In the genomic region with DNA sequence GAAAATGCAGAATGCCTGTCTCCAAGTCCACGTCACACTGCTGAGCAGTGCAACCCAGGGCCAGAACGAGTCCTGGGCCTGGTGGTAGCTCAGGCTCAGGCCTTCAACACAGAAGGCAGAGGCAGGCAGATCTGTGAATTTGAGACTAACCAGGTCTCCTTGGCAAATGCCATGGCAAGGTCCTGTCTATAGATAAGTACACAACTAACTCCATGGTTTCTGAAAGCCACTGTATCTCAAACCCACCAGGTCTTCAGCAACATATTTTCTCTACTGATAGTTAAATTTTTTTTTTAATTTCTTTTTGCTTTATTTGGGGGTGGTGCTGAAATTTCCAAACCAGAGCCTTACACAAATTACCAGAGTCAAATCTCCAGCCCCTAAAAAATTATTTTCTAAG, we compare ENCODE assay signal across 12 mouse cellular contexts. TPM values are rescaled to one million over a fixed set of nuclear protein-coding genes. Genes with fewer than 3 reads are reported as not detected.
DNase-seq lines count a peak whose midpoint lies in the region; ATAC-seq and TF ChIP-seq lines count a peak whose summit lies in the region.
"Had no signal": no experiment of that assay in that cellular context is flagged by ENCODE, and none has a peak within 500 bp of the region (broad histone marks: within the 10 kb centered on the region; RNA-seq: fewer than 3 reads in every experiment).

No protein-coding gene starts in this region.

- peak overlapping the region; percentile 79 for H3K27ac ChIP-seq in kidney, adult 2 months (ENCODE audit: insufficient read depth, low read depth, low read length)
- H3K27ac ChIP-seq in MEL (ENCODE audit: control insufficient read depth, low read depth, low read length): no peak overlapping the region
- H3K27ac ChIP-seq in embryonic fibroblast, embryonic 13.5 days (ENCODE audit: insufficient read depth, low read length): peak overlapping the region; percentile 98
- H3K27ac ChIP-seq in liver, postnatal 0 days (ENCODE audit: low read depth): peak overlapping the region; percentile 85
- H3K27ac ChIP-seq: forebrain, embryonic 15.5 days; hindbrain, embryonic 15.5 days had no signal

- H3K27me3 ChIP-seq in kidney, adult 2 months (replicated peaks; ENCODE audit: control insufficient read depth, insufficient read depth, low read length): no peaks in the 10 kb centered on the region
- H3K27me3 ChIP-seq in MEL (ENCODE audit: control insufficient read depth in 1 of 2, insufficient read depth in 2 of 2, low read length in 2 of 2): no peaks in the 10 kb centered on the region
- no peaks in the 10 kb centered on the region for H3K27me3 ChIP-seq in liver, postnatal 0 days (ENCODE audit: insufficient read depth, low read length)
- H3K27me3 ChIP-seq: forebrain, embryonic 15.5 days; hindbrain, embryonic 15.5 days had no signal

- no peak for ATAC-seq in liver, postnatal 0 days
- ATAC-seq: forebrain, embryonic 15.5 days had no signal

- no peak for TF ChIP-seq RAD21 in MEL (IDR thresholded peaks at IDR 0.05; ENCODE audit: low read depth, low read length)

- peaks cover 68% of the 10 kb centered on the region for H3K79me2 ChIP-seq in MEL (ENCODE audit: control insufficient read depth, insufficient read depth, low read length, poor library complexity)

- no peak overlapping the region for H3K9ac ChIP-seq in MEL (ENCODE audit: control insufficient read depth, low read depth, low read length, poor library complexity, severe bottlenecking)
- peak overlapping the region; percentile 40 for H3K9ac ChIP-seq in liver, postnatal 0 days (replicated peaks)
- H3K9ac ChIP-seq: forebrain, embryonic 15.5 days; hindbrain, embryonic 15.5 days had no signal

- no peak for TF ChIP-seq POLR2A in kidney, adult 2 months (IDR thresholded peaks at IDR 0.05; ENCODE audit: low read depth, low read length)
- TF ChIP-seq POLR2A in MEL (IDR thresholded peaks at IDR 0.05; ENCODE audit: control insufficient read depth in 1 of 2, insufficient read depth in 1 of 2, low read depth in 1 of 2, low read length in 2 of 2, poor library complexity in 1 of 2): no peak
- TF ChIP-seq POLR2A in embryonic fibroblast, embryonic 13.5 days (IDR thresholded peaks at IDR 0.05; ENCODE audit: low read depth, low read length): no peak

- WGBS in kidney, adult 2 months: 27% methylated on average over 2 of the region's 2 CpGs
- 48% methylated on average over 2 of the region's 2 CpGs for WGBS in liver, postnatal 0 days (ENCODE audit: insufficient replicate concordance)

- no peak overlapping the region for H3K4me3 ChIP-seq in kidney, adult 2 months (ENCODE audit: insufficient read depth, low read depth, low read length)
- no peak overlapping the region for H3K4me3 ChIP-seq in MEL (ENCODE audit: control insufficient read depth in 1 of 2, insufficient read depth in 1 of 2, low read depth in 2 of 2, low read length in 2 of 2)
- no peak overlapping the region for H3K4me3 ChIP-seq in embryonic fibroblast, embryonic 13.5 days (ENCODE audit: insufficient read depth, low read length)
- H3K4me3 ChIP-seq in liver, postnatal 0 days (ENCODE audit: low read depth, low read length): no peak overlapping the region
- H3K4me3 ChIP-seq: forebrain, embryonic 15.5 days; hindbrain, embryonic 15.5 days had no signal

- TF ChIP-seq CTCF in kidney, adult 2 months (conservative IDR thresholded peaks at IDR 0.05; ENCODE audit: insufficient read depth, insufficient read length, low read depth, low read length): no peak
- TF ChIP-seq CTCF in MEL (IDR thresholded peaks at IDR 0.05 in 2 of 3, conservative IDR thresholded peaks at IDR 0.05 in 1 of 3; ENCODE audit: control insufficient read depth in 1 of 3, insufficient read depth in 1 of 3, low read depth in 2 of 3, low read length in 3 of 3, poor library complexity in 1 of 3, severe bottlenecking in 1 of 3): no peak
- TF ChIP-seq CTCF in embryonic fibroblast, embryonic 13.5 days (IDR thresholded peaks at IDR 0.05; ENCODE audit: borderline replicate concordance, insufficient read depth, low read length): no peak
- TF ChIP-seq CTCF in liver, postnatal 0 days (IDR thresholded peaks at IDR 0.05; ENCODE audit: low read depth): no peak

- H3K9me3 ChIP-seq in MEL (replicated peaks; ENCODE audit: insufficient read depth, low read length): no peaks in the 10 kb centered on the region
- H3K9me3 ChIP-seq in liver, postnatal 0 days (ENCODE audit: low read length): no peaks in the 10 kb centered on the region
- H3K9me3 ChIP-seq: forebrain, embryonic 15.5 days; hindbrain, embryonic 15.5 days had no signal

- TF ChIP-seq EP300 in MEL (IDR thresholded peaks at IDR 0.05; ENCODE audit: low read depth in 1 of 2, low read length in 2 of 2): peak in 1 of 2 experiments; percentile 31; a peak in 1 of 4 replicates
- TF ChIP-seq EP300 in liver, postnatal 0 days (IDR thresholded peaks at IDR 0.05; ENCODE audit: low read depth): no peak; the same call in 1 of the 2 replicates

- H3K36me3 ChIP-seq in kidney, adult 2 months (ENCODE audit: control insufficient read depth, insufficient read depth, low read length): no peaks in the 10 kb centered on the region
- H3K36me3 ChIP-seq in MEL (ENCODE audit: control insufficient read depth in 1 of 2, insufficient read depth in 2 of 2, low read length in 2 of 2): peaks cover 2 to 6% of the 10 kb centered on the region in 2 experiments; a peak in 2 of 4 replicates
- H3K36me3 ChIP-seq in liver, postnatal 0 days (replicated peaks; ENCODE audit: insufficient read depth, low read length): peaks cover 22% of the 10 kb centered on the region
- H3K36me3 ChIP-seq: forebrain, embryonic 15.5 days; hindbrain, embryonic 15.5 days had no signal

- no peak for DNase-seq in kidney, adult 2 months
- no peak for DNase-seq in kidney, postnatal 10 days
- DNase-seq in MEL (ENCODE audit: low read depth, low spot score): peak; percentile 35
- no peak for DNase-seq in liver, postnatal 0 days
- no peak for DNase-seq in frontal cortex, postnatal 25 days (ENCODE audit: low spot score in 2 of 2)
- DNase-seq in right cerebral cortex, adult 18-20 months: no peak
- DNase-seq: adrenal gland, postnatal 10 days; cerebellum, postnatal 14 days; thymus, postnatal 14 days had no signal

- H3K4me2 ChIP-seq in liver, postnatal 0 days (ENCODE audit: low read depth, low read length): peak overlapping the region; percentile 26; the same call in 1 of the 2 replicates
- H3K4me2 ChIP-seq: forebrain, embryonic 15.5 days; hindbrain, embryonic 15.5 days had no signal

- peaks cover 78% of the 10 kb centered on the region for H3K4me1 ChIP-seq in kidney, adult 2 months (ENCODE audit: control insufficient read depth, insufficient read depth, low read length)
- peaks cover 4 to 14% of the 10 kb centered on the region in 2 experiments; a peak in 3 of 4 replicates for H3K4me1 ChIP-seq in MEL (ENCODE audit: control insufficient read depth in 1 of 2, insufficient read depth in 2 of 2, low read length in 2 of 2)
- peaks cover 68% of the 10 kb centered on the region for H3K4me1 ChIP-seq in embryonic fibroblast, embryonic 13.5 days (ENCODE audit: control insufficient read depth, insufficient read depth, low read length)
- peaks cover 81% of the 10 kb centered on the region for H3K4me1 ChIP-seq in liver, postnatal 0 days (ENCODE audit: insufficient read depth)

TF ChIP-seq in MEL, 35 proteins besides CTCF, POLR2A, EP300 and RAD21:
- TF ChIP-seq TAL1 (IDR thresholded peaks at IDR 0.05; ENCODE audit: low read length) (peak; percentile 54), TCF12 (IDR thresholded peaks at IDR 0.05; ENCODE audit: low read depth, low read length) (peak; percentile 50; the same call in 1 of the 2 replicates), NELFE (IDR thresholded peaks at IDR 0.05; ENCODE audit: low read depth, low read length) (no peak), HCFC1 (IDR thresholded peaks at IDR 0.05; ENCODE audit: low read depth, low read length) (no peak), BHLHE40 (IDR thresholded peaks at IDR 0.05; ENCODE audit: borderline replicate concordance, low read depth, low read length) (no peak), MAFK (IDR thresholded peaks at IDR 0.05; ENCODE audit: borderline replicate concordance, low read depth, low read length) (no peak), GATA1 (IDR thresholded peaks at IDR 0.05; ENCODE audit: low read depth, low read length) (peak; percentile 21; the same call in 1 of the 2 replicates), JUND (IDR thresholded peaks at IDR 0.05; ENCODE audit: low read depth, low read length) (no peak), GABPA (IDR thresholded peaks at IDR 0.05; ENCODE audit: low read depth, low read length) (no peak), KAT2A (conservative IDR thresholded peaks at IDR 0.05; ENCODE audit: low read depth, low read length) (no peak), ZKSCAN1 (IDR thresholded peaks at IDR 0.05; ENCODE audit: low read depth, low read length) (no peak), NRF1 (IDR thresholded peaks at IDR 0.05; ENCODE audit: insufficient read depth, low read depth, low read length, poor library complexity, severe bottlenecking) (no peak), ZNF384 (IDR thresholded peaks at IDR 0.05; ENCODE audit: low read depth, low read length) (no peak), POLR2AphosphoS2 (IDR thresholded peaks at IDR 0.05; ENCODE audit: low read length) (no peak), UBTF (IDR thresholded peaks at IDR 0.05; ENCODE audit: borderline replicate concordance, insufficient read depth, low read depth, low read length) (no peak), RCOR1 (IDR thresholded peaks at IDR 0.05; ENCODE audit: low read depth, low read length) (no peak)

RNA-seq across cellular contexts. Expression of gene Myh9, which starts 19.3 kb away (rescaled TPM):
- polyA plus RNA-seq in kidney, adult 2 months (2012; rRNA removed): 57.7 and 64.1 TPM in 2 replicates
- total RNA-seq in MEL (2012; rRNA removed): 59.3 and 65.1 TPM in 2 replicates
- 100 to 1,000 TPM; 158 to 176 TPM for polyA plus RNA-seq in MEL (2012; ENCODE audit: insufficient read depth in 1 of 2, insufficient read length in 2 of 2, low read depth in 1 of 2, low replicate concordance in 2 of 2, missing spikeins in 1 of 2)
- polyA plus RNA-seq in embryonic fibroblast, embryonic 13.5 days (2011; ENCODE audit: insufficient read length, low read depth, missing spikeins): 718 and 1,071 TPM in 2 replicates
- polyA plus RNA-seq in liver, postnatal 0 days (2015; fragmentation: Nextera tagmentation; extraction: Ambion mirVana): 17.7 and 22.4 TPM in 2 replicates
